Mouse (Mus musculus): Measurements from ENCODE around the gene Gm44805.

Gm44805 gene

DNA sequence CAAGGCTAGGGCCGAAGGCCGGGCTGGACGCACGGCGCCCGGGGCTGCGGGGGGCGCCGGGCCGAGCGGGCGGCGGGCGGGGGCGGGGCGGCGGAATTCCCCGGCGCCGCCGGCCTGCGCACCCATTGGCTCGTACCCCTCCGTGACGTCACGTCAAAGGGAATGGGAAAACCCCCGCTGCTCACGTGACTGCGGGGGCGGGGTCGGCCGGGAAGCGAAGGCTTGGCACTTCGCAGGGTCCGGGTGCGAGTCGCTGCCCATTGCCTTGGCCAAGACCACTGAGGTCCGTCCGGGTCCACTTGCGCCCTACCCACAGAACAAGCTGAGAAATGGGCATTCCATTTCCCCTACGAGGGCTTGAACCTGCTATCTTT, 51.9 kb downstream of the Gm44805 start, which contains the start of gene Relb:
Gene Relb, minus strand, starts transcription at position 78 of the 374 bp plus-strand sequence.
- peak; percentile 91 for DNase-seq (ENCODE audit: low read depth, low spot score)

DNA sequence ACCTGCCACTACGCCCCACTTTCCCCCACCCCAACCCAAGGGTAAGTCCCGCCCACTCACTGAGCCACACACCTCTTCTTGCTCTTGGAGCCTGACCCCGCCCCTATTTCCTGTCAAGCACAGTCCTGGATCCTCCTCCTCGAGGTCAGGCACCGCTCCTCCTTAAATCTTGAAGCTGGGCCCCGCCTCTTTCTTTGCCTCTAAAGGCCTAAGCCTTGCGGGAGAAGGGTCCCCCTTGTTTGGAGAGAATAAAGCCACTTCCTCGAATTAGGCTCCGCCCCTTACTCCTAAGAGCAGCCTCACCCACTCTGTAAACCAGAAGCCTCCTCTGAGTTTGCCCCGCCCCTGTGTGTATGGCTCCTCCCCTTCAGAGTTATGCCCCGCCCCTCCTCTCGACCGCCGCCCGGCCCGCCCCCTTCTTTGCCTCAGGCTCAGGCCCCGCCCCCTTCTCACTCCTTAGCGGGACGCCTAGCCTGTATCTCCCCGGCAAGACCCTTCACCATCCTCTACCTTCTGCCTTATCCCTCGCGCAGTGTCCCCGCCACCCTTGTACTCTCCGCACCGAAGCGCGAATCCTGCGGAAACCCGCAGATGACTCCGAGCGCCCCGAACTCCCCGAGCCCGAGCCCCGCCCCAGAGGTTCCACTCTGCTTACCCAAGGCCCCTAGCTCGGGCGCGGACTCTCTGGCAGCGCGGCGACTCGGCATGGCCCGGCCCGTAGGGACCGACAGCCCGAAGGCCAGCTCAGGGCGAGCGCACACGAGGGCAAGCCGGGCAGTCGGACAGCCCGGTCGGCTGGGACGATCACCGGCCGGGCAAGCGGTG, 52.5 kb downstream of the Gm44805 start:
- DNase-seq (ENCODE audit: low read depth, low spot score): peak; percentile 100

DNA sequence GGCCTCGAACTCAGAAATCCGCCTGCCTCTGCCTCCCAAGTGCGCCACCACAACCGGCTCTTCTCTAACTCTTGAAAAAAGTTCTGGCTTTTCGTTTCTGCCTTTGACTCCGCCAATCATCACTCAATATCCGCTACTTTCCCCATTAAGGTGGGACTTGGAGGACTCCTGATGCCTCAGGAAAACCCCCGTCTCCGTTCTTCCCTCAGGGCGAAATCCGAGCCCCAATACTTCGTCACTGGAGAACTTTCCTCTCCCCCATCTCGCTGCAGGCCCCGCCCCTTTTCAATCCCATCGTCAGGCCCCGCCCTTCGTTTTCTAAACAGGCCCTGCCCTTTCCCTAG, 53.1 kb downstream of the Gm44805 start:
- no peak for DNase-seq (ENCODE audit: low read depth, low spot score)

DNA sequence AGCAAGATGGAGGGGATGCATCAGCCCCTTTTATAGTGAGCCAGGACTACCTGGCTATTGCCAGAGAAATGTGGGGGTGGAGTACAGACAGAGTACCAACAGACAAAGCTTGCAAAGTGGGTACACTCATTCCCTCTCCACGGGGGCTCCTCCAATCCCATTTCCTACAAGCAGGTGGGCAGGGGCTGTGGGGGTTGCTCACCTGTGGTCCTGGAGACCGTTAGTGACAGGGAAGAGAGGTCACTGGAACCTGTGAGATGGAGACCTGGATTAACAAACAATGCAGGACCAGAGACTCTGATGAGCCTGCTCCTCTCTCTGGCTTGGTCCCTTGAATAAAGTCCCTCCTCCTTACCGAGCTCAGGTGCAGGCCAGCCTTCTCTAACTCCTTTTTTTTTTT, 53.5 kb downstream of the Gm44805 start:
- no peak for DNase-seq (ENCODE audit: low read depth, low spot score)

DNA sequence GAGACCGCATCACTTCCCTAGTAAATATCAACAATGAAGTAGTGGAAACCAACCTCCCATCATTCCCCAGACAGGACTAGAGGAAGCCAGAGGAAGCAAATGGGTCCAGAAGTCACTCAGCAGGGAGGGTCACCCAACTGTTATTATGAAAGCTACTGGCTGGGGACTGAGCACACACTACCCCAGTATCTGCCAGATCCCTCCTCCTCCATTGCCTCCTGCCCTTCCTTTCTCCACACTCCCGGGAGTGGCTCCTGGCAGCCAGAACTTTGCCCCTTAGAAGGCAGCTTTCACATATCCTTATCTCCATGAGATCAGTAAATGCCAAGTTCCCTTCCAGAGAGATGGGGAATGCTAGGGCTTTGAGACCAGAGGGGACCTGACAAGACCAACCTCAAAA, 57.8 kb downstream of the Gm44805 start:
- DNase-seq (ENCODE audit: low read depth, low spot score): no peak

DNA sequence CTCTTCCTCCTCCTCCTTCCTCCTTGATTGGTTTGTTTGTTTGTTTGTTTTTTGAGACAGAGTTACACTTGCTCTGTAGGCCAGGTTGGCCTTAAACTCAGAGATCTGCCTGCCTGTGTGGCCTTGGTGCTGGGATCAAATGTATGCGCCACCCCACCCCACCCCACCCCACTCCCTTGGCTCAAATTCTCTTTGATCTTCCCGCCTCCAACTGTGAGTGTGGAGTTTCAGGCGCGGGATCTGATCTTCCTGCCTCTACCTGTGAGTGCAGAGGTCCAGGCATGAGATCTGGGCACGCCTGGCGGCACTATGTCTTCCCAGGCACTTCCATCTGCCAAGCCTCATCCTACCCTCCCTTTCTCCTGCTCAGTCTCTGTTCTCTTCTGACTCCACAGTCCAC, 59.0 kb downstream of the Gm44805 start:
- DNase-seq (ENCODE audit: low read depth, low spot score): no peak

Data from A20 (cell line).